Mouse (Mus musculus) liver, embryonic 11.5 days (tissue): Measurements from ENCODE around the gene Luc7l3. TPM values are rescaled to one million over a fixed set of nuclear protein-coding genes. Genes with fewer than 3 reads are reported as not detected.

Experiments
- ATAC-seq: fragments of 200-750 bp; cut with Nextera tagmentation; replicated peaks from 2 replicates; pipeline ENCODE4 v1.8.0; 2017; ENCODE audit warnings: moderate number of reproducible peaks, mild to moderate bottlenecking, moderate TSS enrichment, moderate library complexity; ENCODE audit not compliant: low FRiP score
- DNase-seq: peaks from one replicate; pipeline ENCODE4 v3.0.0-alpha.2; 2017; ENCODE audit warnings: low spot score
- H3K27ac ChIP-seq: fragments of 300-500 bp; sonication (generic); 2 replicates; pipeline ENCODE4 v1.5.1; 2014; ENCODE audit warnings: mild to moderate bottlenecking, low read depth, low read length, control low read depth
- H3K27me3 ChIP-seq: fragments of 300-500 bp; sonication (generic); replicated peaks from 2 replicates; pipeline ENCODE4 v1.6.1; 2014; ENCODE audit warnings: low read length, mixed read lengths; ENCODE audit not compliant: control insufficient read depth, insufficient read depth
- H3K36me3 ChIP-seq: fragments of 300-500 bp; sonication (generic); 2 replicates; pipeline ENCODE4 v1.6.1; 2014; ENCODE audit warnings: mild to moderate bottlenecking, low read length, moderate library complexity, mixed read lengths; ENCODE audit not compliant: control insufficient read depth, insufficient read depth
- H3K4me1 ChIP-seq: fragments of 300-500 bp; sonication (generic); replicated peaks from 2 replicates; pipeline ENCODE4 v1.6.1; 2014; ENCODE audit warnings: low read length, mixed read lengths; ENCODE audit not compliant: control insufficient read depth, insufficient read depth
- H3K4me2 ChIP-seq: fragments of 300-500 bp; sonication (generic); 2 replicates; pipeline ENCODE4 v1.6.1; 2014; ENCODE audit warnings: mild to moderate bottlenecking, control low read depth, moderate library complexity
- H3K4me3 ChIP-seq: fragments of 300-500 bp; sonication (generic); 2 replicates; pipeline ENCODE4 v1.5.1; 2014; ENCODE audit warnings: low read depth, low read length, control low read depth
- H3K9ac ChIP-seq: fragments of 300-500 bp; sonication (generic); 2 replicates; pipeline ENCODE4 v1.6.1; 2014; ENCODE audit warnings: low read depth, low read length, control low read depth
- H3K9me3 ChIP-seq: fragments of 300-500 bp; sonication (generic); 2 replicates; pipeline ENCODE4 v1.6.1; 2016; ENCODE audit warnings: low read length, inconsistent platforms, mixed read lengths; ENCODE audit not compliant: control insufficient read depth
- WGBS: fragments of 180-500 bp; shearing (Covaris S2); extraction: QIAGEN DNeasy Blood & Tissue Kit; methylation state at CpG from one replicate; pipeline ENCODE4 v1.1.7; 2014; 5-methylcytosine and 5-hydroxymethylcytosine counted together
- polyA plus RNA-seq: library from polyadenylated mRNA; unstranded; fragments of >200 nt; fragmentation: Nextera tagmentation; extraction: Ambion mirVana; gene quantifications from 2 replicates; pipeline ENCODE4 v1.2.1, GENCODE M21; 2014

Gene Luc7l3
- polyA plus RNA-seq, 1 experiment from 2014 or later = 97.6 TPM

DNA sequence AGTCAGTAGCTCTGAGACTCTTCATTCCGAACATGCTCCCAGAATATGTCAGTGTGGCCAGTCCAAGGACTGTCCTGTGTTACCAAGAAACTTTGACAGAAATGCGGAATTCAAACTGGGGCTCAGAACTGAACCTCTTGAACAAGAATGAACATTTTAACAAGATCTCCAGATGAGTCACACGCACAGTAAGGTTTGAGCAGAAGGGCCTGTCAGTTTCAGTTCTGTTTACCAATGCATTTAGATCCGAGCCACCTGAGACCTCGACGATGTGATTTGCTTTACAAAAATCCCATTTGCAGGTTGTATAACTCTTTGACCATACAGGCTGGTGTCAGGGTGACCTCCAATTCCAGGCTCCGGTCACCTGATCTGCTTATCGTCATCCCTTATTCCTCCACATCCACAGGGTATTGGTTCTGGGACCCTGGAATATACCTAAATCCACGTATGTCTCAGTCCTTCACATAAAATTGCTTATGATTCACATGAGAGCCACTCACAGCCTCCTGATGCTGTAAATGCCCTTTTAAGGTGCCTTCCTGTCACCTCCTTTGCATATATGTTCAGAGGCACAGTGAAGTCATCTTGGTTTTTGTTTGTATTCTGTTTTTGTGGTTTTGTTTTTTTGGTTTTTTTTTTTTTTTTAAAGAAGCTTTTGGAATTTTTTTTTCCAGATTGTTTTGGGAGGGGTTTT is 33.9 kb upstream of the Luc7l3 start:
- DNase-seq = no peak
- Histone ChIP-seq H3K4me1 (peaks cover 10% of the 10 kb centered on the region), H3K9me3 (no peaks in the 10 kb centered on the region), H3K4me3 (no peak overlapping the region), H3K27me3 (peaks cover 18% of the 10 kb centered on the region), H3K36me3 (no peaks in the 10 kb centered on the region), H3K27ac (no peak overlapping the region), H3K9ac (no peak overlapping the region), H3K4me2 (no peak overlapping the region)
- no peak for ATAC-seq
- WGBS = 82% methylated on average over 9 of the region's 9 CpGs

DNA sequence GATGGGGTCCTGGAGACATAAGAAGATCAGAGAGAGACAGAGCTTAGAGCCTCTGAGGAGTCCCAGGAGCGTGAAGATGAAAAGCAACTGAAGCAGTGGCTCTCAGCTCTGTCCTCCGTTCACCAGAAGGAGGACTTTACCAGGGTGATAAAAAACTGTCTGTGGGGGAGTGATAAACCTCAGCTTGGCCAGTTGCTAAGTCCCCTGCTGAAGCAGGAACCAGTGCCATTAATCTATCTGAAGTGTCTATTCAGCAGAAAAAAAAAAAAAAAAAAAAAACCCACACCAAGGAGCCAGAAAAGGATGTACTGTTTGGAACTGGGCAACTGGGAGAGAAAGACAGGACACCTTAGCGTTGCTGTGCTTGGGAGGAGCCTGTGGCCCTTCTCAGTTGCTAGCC is 29.3 kb upstream of the Luc7l3 start:
- DNase-seq (no peak), ATAC-seq (peak; percentile 80)
- Histone ChIP-seq H3K4me2 (peak overlapping the region; percentile 33), H3K4me1 (peaks cover 20% of the 10 kb centered on the region), H3K27me3 (peaks cover 16% of the 10 kb centered on the region), H3K27ac (0 out of 2 replicates have a peak overlapping the region, but pooled peaks have one; percentile 21), H3K9ac (no peak overlapping the region), H3K36me3 (no peaks in the 10 kb centered on the region), H3K4me3 (no peak overlapping the region), H3K9me3 (no peaks in the 10 kb centered on the region)
- 16% methylated on average over 3 of the region's 3 CpGs for WGBS

DNA sequence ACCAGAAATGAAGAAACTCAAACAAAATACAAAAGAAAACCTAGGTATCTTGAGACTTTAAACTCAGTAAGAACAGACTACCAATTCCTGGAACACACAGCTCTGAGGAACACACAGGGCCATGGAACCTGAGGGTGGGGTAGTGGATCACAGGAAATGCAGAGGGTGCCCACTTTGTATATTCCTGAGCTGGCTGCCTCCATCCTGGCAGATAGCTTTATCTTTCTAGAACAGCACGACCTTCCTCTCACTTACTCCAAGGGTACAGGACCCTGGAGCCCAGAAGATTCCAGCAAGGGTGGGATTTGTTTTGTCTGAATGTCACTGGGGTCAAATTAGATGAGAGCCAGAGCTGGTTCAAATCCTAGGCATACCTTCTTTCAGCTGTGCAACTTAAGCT is 28.5 kb upstream of the Luc7l3 start:
- no peak for DNase-seq
- peak; percentile 64 for ATAC-seq
- 19% methylated on average over 1 of the region's 1 CpGs for WGBS
- H3K4me1 ChIP-seq = peaks cover 20% of the 10 kb centered on the region
- peaks cover 20% of the 10 kb centered on the region for H3K27me3 ChIP-seq
- peak overlapping the region; percentile 33 for H3K4me2 ChIP-seq
- no peaks in the 10 kb centered on the region for H3K36me3 ChIP-seq
- no peak overlapping the region for H3K9ac ChIP-seq
- no peak overlapping the region for H3K27ac ChIP-seq
- no peaks in the 10 kb centered on the region for H3K9me3 ChIP-seq
- no peak overlapping the region for H3K4me3 ChIP-seq

- Histone ChIP-seq H3K9me3 (no peaks in the 10 kb centered on the region), H3K36me3 (no peaks in the 10 kb centered on the region), H3K9ac (no peak overlapping the region), H3K4me2 (no peak overlapping the region; the same call in 1 of the 2 replicates), H3K27me3 (peaks cover 22% of the 10 kb centered on the region), H3K4me1 (peaks cover 20% of the 10 kb centered on the region), H3K27ac (no peak overlapping the region), H3K4me3 (no peak overlapping the region)
- DNase-seq = no peak
- ATAC-seq = no peak
- WGBS = 44% methylated on average over 2 of the region's 2 CpGs
These were observed 28.1 kb upstream of the Luc7l3 start for GRCm38 (mm10) chr11:94349839-94350238.

DNA sequence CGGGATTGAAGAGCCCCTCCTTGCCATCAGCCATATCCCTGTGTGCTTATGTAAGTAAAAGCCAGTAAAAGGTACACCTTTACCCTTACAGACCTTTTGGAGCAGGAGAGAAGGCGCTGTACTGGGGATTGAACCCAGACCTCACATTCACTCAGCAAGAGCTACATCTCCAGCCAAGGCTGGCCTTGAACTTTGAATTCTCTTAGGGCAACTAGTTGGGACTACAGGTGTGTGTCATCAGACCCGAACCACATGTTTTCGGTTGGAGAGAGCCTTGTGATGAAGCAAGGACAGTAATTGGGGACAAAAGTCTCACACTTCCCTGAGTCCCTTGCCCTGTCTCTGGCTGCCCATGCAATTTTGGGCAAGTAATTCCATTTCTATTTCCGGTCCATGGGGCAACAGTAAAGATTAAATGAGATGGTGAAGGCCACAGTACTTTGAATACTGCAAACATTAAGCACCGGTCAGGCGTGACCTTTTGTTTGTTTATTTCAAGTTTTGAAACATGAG is 25.3 kb upstream of the Luc7l3 start:
- Histone ChIP-seq H3K4me1 (peaks cover 30% of the 10 kb centered on the region), H3K27ac (no peak overlapping the region), H3K9me3 (no peaks in the 10 kb centered on the region), H3K27me3 (peaks cover 7% of the 10 kb centered on the region), H3K4me3 (no peak overlapping the region), H3K4me2 (no peak overlapping the region), H3K9ac (no peak overlapping the region), H3K36me3 (no peaks in the 10 kb centered on the region)
- no peak for DNase-seq
- WGBS = 78% methylated on average over 7 of the region's 7 CpGs
- no peak for ATAC-seq

- ATAC-seq = no peak
These were observed 24.8 kb upstream of the Luc7l3 start for GRCm38 (mm10) chr11:94346611-94347010.

GRCm38 (mm10) chr11:94345926-94346325 is 24.1 kb upstream of the Luc7l3 start:
- no peak overlapping the region for H3K4me2 ChIP-seq
- no peak overlapping the region for H3K9ac ChIP-seq
- 81% methylated on average over 10 of the region's 10 CpGs for whole genome bisulfite sequencing
- no peaks in the 10 kb centered on the region for H3K9me3 ChIP-seq
- DNase-seq = no peak
- H3K4me1 ChIP-seq = peaks cover 28% of the 10 kb centered on the region
- no peak overlapping the region for H3K27ac ChIP-seq
- no peak for ATAC-seq
- H3K4me3 ChIP-seq = no peak overlapping the region
- H3K36me3 ChIP-seq = no peaks in the 10 kb centered on the region
- H3K27me3 ChIP-seq = peaks cover 7% of the 10 kb centered on the region

More at GRCm38 (mm10) chr11:94346611-94347010, 24.8 kb upstream of the Luc7l3 start:
- peaks cover 7% of the 10 kb centered on the region for H3K27me3 ChIP-seq
- H3K4me2 ChIP-seq = no peak overlapping the region
- WGBS = 53% methylated on average over 3 of the region's 3 CpGs
- H3K9me3 ChIP-seq = no peaks in the 10 kb centered on the region
- no peaks in the 10 kb centered on the region for H3K36me3 ChIP-seq
- peaks cover 35% of the 10 kb centered on the region for H3K4me1 ChIP-seq
- no peak overlapping the region for H3K4me3 ChIP-seq
- no peak for DNase-seq
- no peak overlapping the region for H3K27ac ChIP-seq
- no peak overlapping the region for H3K9ac ChIP-seq

DNA sequence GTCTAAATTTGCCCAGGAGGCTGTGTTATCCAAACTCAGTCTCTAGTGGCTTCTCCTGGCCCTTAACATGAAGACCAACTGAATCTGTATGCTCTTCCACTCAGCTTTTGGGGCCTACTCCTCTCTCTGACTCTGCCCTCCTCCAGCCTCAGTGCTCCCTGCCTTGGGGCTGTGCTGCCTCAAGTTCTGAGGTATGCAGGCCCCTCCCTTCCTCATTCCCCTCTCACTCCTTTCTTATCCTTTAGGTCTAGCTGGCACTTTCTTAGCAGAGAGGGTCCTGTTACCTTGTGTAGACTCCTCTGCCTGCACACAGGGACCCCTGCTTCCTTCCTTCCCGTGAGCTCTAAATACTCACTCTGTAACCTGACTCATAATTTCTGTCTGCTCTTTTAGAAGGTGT is 22.7 kb upstream of the Luc7l3 start:
- WGBS = 41% methylated on average over 1 of the region's 1 CpGs
- ATAC-seq (no peak), DNase-seq (no peak)
- Histone ChIP-seq H3K36me3 (no peaks in the 10 kb centered on the region), H3K4me1 (peaks cover 15% of the 10 kb centered on the region), H3K27me3 (peaks cover 7% of the 10 kb centered on the region), H3K4me2 (no peak overlapping the region), H3K27ac (no peak overlapping the region), H3K9me3 (no peaks in the 10 kb centered on the region), H3K9ac (no peak overlapping the region), H3K4me3 (no peak overlapping the region)

DNA sequence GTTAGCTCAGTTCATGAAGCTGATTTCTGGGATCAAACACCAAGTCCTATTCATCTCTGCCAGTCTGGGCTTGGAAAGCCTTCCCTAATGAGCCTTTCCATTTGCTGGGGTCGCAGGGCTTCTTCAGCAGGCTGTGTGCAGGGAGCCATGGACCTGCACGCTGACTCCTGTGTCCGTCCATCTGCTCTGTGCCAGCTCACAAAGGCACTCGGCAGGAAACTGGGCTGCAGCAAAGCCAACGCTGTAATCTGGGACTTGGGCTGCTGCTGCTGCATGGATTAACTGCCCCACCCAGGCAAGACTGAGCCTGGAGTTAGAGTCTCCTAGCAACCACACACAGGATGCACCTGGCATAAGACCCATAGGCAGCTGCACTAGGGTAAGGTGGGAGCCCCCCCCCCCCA is 22.2 kb upstream of the Luc7l3 start:
- no peaks in the 10 kb centered on the region for H3K9me3 ChIP-seq
- no peak for ATAC-seq
- no peak overlapping the region for H3K4me2 ChIP-seq
- WGBS = 56% methylated on average over 5 of the region's 5 CpGs
- no peaks in the 10 kb centered on the region for H3K36me3 ChIP-seq
- no peak overlapping the region for H3K9ac ChIP-seq
- H3K4me1 ChIP-seq = peaks cover 15% of the 10 kb centered on the region
- no peak overlapping the region for H3K27ac ChIP-seq
- H3K27me3 ChIP-seq = peaks cover 7% of the 10 kb centered on the region
- DNase-seq = no peak
- H3K4me3 ChIP-seq = no peak overlapping the region
